Mouse (Mus musculus) adrenal gland, postnatal 36 days (tissue): ENCODE results near the gene Brsk1. TPM values are rescaled to one million over a fixed set of nuclear protein-coding genes. Genes with fewer than 3 reads are reported as not detected.

ENCODE experiments used
- DNase-seq, 2 experiments: peaks; one replicate each; pipeline ENCODE4 v3.0.0; 2021; ENCODE audit warnings: mixed read lengths in 1 of 2
- total RNA-seq, 2 experiments: library from RNA; stranded (reverse); gene quantifications; 2 replicates each; pipeline ENCODE4 v1.2.3; 2021

The Brsk1 gene
- total RNA-seq, 2 experiments from 2014 or later, result 6.6 to 8.0 TPM

- DNase-seq, result no peak
Measured at GRCm38 (mm10) chr7:4669156-4669555, 21.2 kb upstream of the Brsk1 start.

GRCm38 (mm10) chr7:4670655-4671255 lies 19.6 kb upstream of the Brsk1 start:
- DNase-seq, result no peak

GRCm38 (mm10) chr7:4671956-4672355 lies 18.4 kb upstream of the Brsk1 start:
- DNase-seq, result peak; percentile 70 to 76

GRCm38 (mm10) chr7:4674114-4674731 lies 16.2 kb upstream of the Brsk1 start:
- DNase-seq, result no peak

GRCm38 (mm10) chr7:4675200-4675599 lies 15.2 kb upstream of the Brsk1 start:
- DNase-seq, result no peak

- DNase-seq, result no peak
Measured at GRCm38 (mm10) chr7:4683307-4683706, 7.1 kb upstream of the Brsk1 start.

GRCm38 (mm10) chr7:4684203-4684602 lies 6.2 kb upstream of the Brsk1 start:
- no peak for DNase-seq

GRCm38 (mm10) chr7:4684632-4685417 lies 5.6 kb upstream of the Brsk1 start, which contains the start of gene Hspbp1:
Hspbp1 (minus strand) TSS chr7:4685068.
- DNase-seq, result peak; percentile 93 to 97

- DNase-seq, result no peak
Measured at GRCm38 (mm10) chr7:4690951-4691653, 698 bp downstream of the Brsk1 start.

- no peak for DNase-seq
Measured at GRCm38 (mm10) chr7:4693004-4693403, 2.6 kb downstream of the Brsk1 start.

GRCm38 (mm10) chr7:4702334-4702733 lies 11.9 kb downstream of the Brsk1 start:
- DNase-seq, result no peak

GRCm38 (mm10) chr7:4703195-4703594 lies 12.8 kb downstream of the Brsk1 start:
- no peak for DNase-seq

GRCm38 (mm10) chr7:4705098-4705497 lies 14.7 kb downstream of the Brsk1 start:
- peak; percentile 41 to 59 for DNase-seq

- DNase-seq, result no peak
Measured at GRCm38 (mm10) chr7:4712594-4712993, 22.2 kb downstream of the Brsk1 start.

GRCm38 (mm10) chr7:4716955-4717354 lies 26.6 kb downstream of the Brsk1 start:
- DNase-seq, result no peak

GRCm38 (mm10) chr7:4719276-4719675 lies 28.9 kb downstream of the Brsk1 start:
- DNase-seq, result no peak

- DNase-seq, result peak in 1 of 2 experiments; percentile 36
Measured at GRCm38 (mm10) chr7:4723508-4723907, 33.1 kb downstream of the Brsk1 start.

GRCm38 (mm10) chr7:4724359-4724758 lies 34.0 kb downstream of the Brsk1 start:
- DNase-seq, result no peak

- DNase-seq, result no peak
Measured at GRCm38 (mm10) chr7:4725169-4725568, 34.8 kb downstream of the Brsk1 start, which contains the start of gene Tmem150b. Tmem150b (minus strand) TSS chr7:4725249.

GRCm38 (mm10) chr7:4731090-4731489 lies 40.7 kb downstream of the Brsk1 start:
- DNase-seq, result no peak

- peak; percentile 40 to 44 for DNase-seq
Measured at GRCm38 (mm10) chr7:4732968-4733392, 42.6 kb downstream of the Brsk1 start.

- DNase-seq, result peak in 1 of 2 experiments; percentile 25
Measured at GRCm38 (mm10) chr7:4739041-4739543, 48.7 kb downstream of the Brsk1 start.
